Mouse (Mus musculus) forebrain, embryonic 12.5 days (tissue): ENCODE measurements at regions not wholly inside any gene's neighbourhood (a gene's known extent, or its start where the extent isn't known, plus 50 kb on each side); places are given as distances from the start of the nearest gene placed in this dataset.
"Not testable (repeated sequence)": the region's sequence is repeated elsewhere in the genome, so short reads cannot be mapped to it uniquely, and the experiment has no call there.

Experiments used
- ATAC-seq: fragments of 200-750 bp; cut with Nextera tagmentation; 2 replicates; pipeline ENCODE4 v1.8.0; 2017; ENCODE audit warnings: moderate TSS enrichment; ENCODE audit not compliant: low FRiP score
- H3K27ac ChIP-seq: fragments of 300-500 bp; sonication (generic); 2 replicates; pipeline ENCODE4 v1.5.1; 2016; ENCODE audit warnings: mild to moderate bottlenecking
- H3K27me3 ChIP-seq: fragments of 300-500 bp; sonication (generic); 2 replicates; pipeline ENCODE4 v1.6.1; 2016; ENCODE audit warnings: mild to moderate bottlenecking
- H3K36me3 ChIP-seq: fragments of 300-500 bp; sonication (generic); replicated peaks from 2 replicates; pipeline ENCODE4 v1.6.1; 2016; ENCODE audit warnings: mild to moderate bottlenecking
- H3K4me1 ChIP-seq: fragments of 300-500 bp; sonication (generic); 2 replicates; pipeline ENCODE4 v1.6.1; 2016
- H3K4me2 ChIP-seq: fragments of 300-500 bp; sonication (generic); 2 replicates; pipeline ENCODE4 v1.6.1; 2016; ENCODE audit warnings: mild to moderate bottlenecking, moderate library complexity
- H3K4me3 ChIP-seq: fragments of 300-500 bp; sonication (generic); replicated peaks from 2 replicates; pipeline ENCODE4 v1.5.1; 2016; ENCODE audit warnings: mild to moderate bottlenecking
- H3K9ac ChIP-seq: fragments of 300-500 bp; sonication (generic); 2 replicates; pipeline ENCODE4 v1.6.1; 2016; ENCODE audit warnings: mild to moderate bottlenecking
- H3K9me3 ChIP-seq: fragments of 300-500 bp; sonication (generic); 2 replicates; pipeline ENCODE4 v1.6.1; 2016
- WGBS: fragments of 180-500 bp; shearing (Covaris S2); methylation state at CpG from one replicate; pipeline ENCODE4 v1.1.7; 2016; 5-methylcytosine and 5-hydroxymethylcytosine counted together

DNA sequence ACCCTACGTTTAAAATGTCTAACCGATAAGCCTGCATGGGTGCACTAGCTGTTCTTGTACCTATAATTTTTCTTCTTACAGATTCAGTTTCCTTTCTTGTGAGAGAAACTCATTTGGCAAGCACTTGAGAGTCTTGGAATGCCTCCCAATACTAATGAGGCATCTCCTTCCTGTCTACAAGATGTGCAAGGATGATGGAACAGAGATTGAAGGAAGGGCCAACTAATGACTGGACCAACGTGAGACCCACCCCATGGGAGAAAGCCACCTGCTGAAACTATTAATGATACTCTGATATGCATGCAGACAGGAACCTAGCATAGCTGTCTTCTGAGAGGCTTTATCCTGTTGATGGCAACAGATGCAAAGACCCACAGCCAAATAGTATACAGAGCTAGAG is 179.9 kb upstream of the Slitrk6 start:
- WGBS = 83% methylated on average over 3 of the region's 3 CpGs
- H3K4me1 ChIP-seq = no peaks in the 10 kb centered on the region
- no peaks in the 10 kb centered on the region for H3K27me3 ChIP-seq
- H3K4me2 ChIP-seq = no peak overlapping the region
- no peak overlapping the region for H3K4me3 ChIP-seq
- H3K9ac ChIP-seq = no peak overlapping the region
- H3K36me3 ChIP-seq = no peaks in the 10 kb centered on the region
- H3K27ac ChIP-seq = no peak overlapping the region
- no peak for ATAC-seq
- H3K9me3 ChIP-seq = no peaks in the 10 kb centered on the region

DNA sequence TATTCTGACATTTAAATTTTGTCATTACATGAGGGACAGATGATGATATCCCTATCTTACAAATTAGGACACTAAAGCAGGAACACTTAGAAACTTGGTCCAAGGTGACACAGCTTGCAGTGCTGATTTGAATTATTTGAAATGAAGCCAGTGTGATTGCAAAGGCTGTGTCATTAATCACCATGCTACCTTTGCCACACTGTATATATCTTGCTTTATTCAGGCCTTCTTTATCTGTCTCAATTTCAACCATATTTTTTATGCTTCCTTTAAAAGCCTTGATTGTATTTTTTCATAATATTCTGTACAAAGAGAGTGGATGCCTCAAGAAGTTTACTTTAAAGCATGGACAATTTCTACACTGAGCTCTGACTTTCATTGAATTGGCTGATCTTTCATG is 167.0 kb upstream of the Slitrk6 start:
- no peak overlapping the region for H3K4me2 ChIP-seq
- H3K27ac ChIP-seq = no peak overlapping the region
- H3K4me3 ChIP-seq = no peak overlapping the region
- ATAC-seq = no peak
- no peaks in the 10 kb centered on the region for H3K4me1 ChIP-seq
- H3K9ac ChIP-seq = no peak overlapping the region
- H3K36me3 ChIP-seq = no peaks in the 10 kb centered on the region
- H3K9me3 ChIP-seq = no peaks in the 10 kb centered on the region
- H3K27me3 ChIP-seq = no peaks in the 10 kb centered on the region

DNA sequence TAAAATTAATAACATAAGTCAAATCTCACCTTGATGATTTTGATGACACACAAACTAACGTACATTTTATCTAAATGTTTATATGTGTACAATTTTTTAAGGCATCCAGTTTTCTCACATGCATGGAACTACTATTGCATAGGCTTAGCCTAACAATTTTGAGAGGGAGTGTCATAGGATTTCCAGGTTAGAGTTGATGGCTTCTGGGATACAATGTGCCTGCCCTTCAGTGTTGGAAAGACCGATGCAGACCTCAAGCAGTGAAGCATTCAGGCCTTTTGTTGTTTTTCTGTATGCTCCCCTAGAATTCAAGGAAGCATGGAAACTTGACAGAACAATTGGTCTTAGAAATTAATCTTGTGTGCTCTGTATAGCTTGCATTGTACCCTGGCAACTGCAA is 158.4 kb upstream of the Slitrk6 start:
- no peaks in the 10 kb centered on the region for H3K9me3 ChIP-seq
- H3K27ac ChIP-seq = no peak overlapping the region
- peak; percentile 49; the same call in 1 of the 2 replicates for ATAC-seq
- no peaks in the 10 kb centered on the region for H3K36me3 ChIP-seq
- H3K4me3 ChIP-seq = no peak overlapping the region
- WGBS = 58% methylated on average over 2 of the region's 2 CpGs
- no peaks in the 10 kb centered on the region for H3K27me3 ChIP-seq
- H3K4me2 ChIP-seq = no peak overlapping the region
- H3K4me1 ChIP-seq = no peaks in the 10 kb centered on the region
- no peak overlapping the region for H3K9ac ChIP-seq

DNA sequence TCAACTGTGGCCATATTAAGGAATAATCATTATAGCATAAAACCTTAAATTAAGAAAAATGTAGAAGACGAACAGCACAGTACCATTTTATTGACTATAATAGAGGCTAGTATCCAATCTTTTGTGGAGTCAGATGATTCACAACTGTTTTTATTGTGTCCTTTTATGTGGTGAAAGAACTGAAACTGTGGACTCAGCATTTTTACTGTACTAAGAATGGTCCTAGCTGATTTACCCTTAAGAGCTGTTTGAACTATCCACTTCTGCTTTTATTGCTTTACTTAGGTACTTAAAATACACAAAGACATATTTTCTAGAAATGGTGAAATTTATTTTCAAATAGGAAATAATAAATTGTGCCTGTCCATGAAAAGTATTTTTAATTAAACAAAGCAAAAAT is 137.9 kb upstream of the Slitrk6 start:
- WGBS = 89% methylated on average over 1 of the region's 1 CpGs
- Histone ChIP-seq H3K9me3 (no peaks in the 10 kb centered on the region), H3K4me1 (no peaks in the 10 kb centered on the region), H3K4me3 (no peak overlapping the region), H3K9ac (no peak overlapping the region), H3K27ac (no peak overlapping the region), H3K27me3 (no peaks in the 10 kb centered on the region), H3K4me2 (no peak overlapping the region), H3K36me3 (no peaks in the 10 kb centered on the region)
- no peak for ATAC-seq

DNA sequence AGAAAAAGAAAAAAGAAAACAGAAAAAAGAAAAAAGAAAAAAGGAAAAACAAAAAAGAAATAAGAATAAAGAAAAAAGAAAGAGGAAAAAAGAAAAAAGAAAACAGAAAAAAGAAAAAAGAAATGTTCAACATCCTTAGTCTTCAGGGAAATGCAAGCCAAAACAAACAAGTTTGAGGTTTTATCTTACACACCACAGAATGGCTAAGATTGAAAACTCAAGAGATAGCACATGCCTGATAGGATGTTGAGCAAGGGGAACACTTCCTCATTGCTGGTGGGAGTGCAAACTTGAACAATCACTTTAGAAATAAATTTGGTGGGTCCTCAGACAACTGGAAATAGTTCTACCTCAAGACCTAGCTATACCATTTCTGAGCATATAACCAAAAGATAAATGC is 116.4 kb upstream of the Slitrk6 start:
- Histone ChIP-seq H3K27ac (no peak overlapping the region), H3K9ac (no peak overlapping the region), H3K36me3 (no peaks in the 10 kb centered on the region), H3K27me3 (no peaks in the 10 kb centered on the region), H3K4me3 (no peak overlapping the region), H3K9me3 (no peaks in the 10 kb centered on the region), H3K4me1 (no peaks in the 10 kb centered on the region), H3K4me2 (no peak overlapping the region)
- ATAC-seq = no peak

DNA sequence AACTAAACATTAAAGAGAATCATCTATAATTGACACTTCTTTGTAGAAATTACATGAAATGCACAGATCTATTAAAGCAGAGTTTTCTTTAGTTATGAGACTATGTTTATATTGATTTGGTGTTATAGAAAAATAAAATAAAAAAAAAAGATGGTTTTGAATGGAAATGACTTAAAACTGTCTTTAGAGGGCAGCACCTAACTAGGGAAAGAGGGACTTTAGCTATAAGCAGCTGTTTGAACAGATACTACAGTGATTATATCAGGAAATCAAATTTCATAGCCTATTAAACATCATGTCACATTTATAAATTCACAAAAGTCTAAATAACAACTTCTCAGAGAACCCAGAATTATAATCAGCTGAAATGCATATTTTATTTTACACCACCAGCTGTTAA is 69.7 kb upstream of the Slitrk6 start:
- H3K27me3 ChIP-seq = no peaks in the 10 kb centered on the region
- H3K9ac ChIP-seq = no peak overlapping the region
- no peaks in the 10 kb centered on the region for H3K4me1 ChIP-seq
- no peaks in the 10 kb centered on the region for H3K36me3 ChIP-seq
- H3K27ac ChIP-seq = no peak overlapping the region
- H3K4me2 ChIP-seq = no peak overlapping the region
- H3K4me3 ChIP-seq = no peak overlapping the region
- H3K9me3 ChIP-seq = no peaks in the 10 kb centered on the region
- 0 out of 2 replicates have a peak, but pooled peaks have one; percentile 49 for ATAC-seq

DNA sequence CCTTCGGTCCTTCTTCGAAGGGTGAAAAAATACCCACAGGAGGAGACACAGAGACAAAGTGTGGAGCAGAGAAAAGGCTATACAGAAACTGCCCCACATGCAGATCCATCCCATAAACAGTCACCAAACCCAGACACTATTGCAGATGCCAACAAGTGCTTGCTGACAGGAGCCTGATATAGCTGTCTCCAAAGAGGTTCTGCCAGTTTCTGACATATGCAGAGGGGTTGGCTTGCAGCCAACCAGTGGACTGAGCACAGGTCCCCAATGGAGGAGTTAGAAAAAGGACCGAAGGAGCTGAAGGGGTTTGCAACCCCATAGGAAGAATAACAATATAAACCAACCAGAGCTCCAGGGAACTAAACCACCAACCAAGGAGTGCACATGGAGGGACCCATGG is 67.2 kb upstream of the Slitrk6 start:
- not testable (repeated sequence) for H3K27me3 ChIP-seq, H3K4me1 ChIP-seq, ATAC-seq, H3K9ac ChIP-seq, H3K4me3 ChIP-seq, H3K9me3 ChIP-seq, H3K36me3 ChIP-seq, H3K4me2 ChIP-seq, H3K27ac ChIP-seq
- 90% methylated on average over 3 of the region's 3 CpGs for WGBS
